Mouse (Mus musculus) kidney, embryonic 16.5 days (tissue): Measurements from ENCODE around the gene Gde1. TPM values are rescaled to one million over a fixed set of nuclear protein-coding genes. Genes with fewer than 3 reads are reported as not detected.

Source experiments
- ATAC-seq: fragments of 200-750 bp; cut with Nextera tagmentation; 2 replicates; pipeline ENCODE4 v1.8.0; 2017; ENCODE audit warnings: moderate TSS enrichment; ENCODE audit not compliant: low FRiP score, low TSS enrichment
- H3K27ac ChIP-seq: fragments of 300-500 bp; sonication (generic); 2 replicates; pipeline ENCODE4 v1.5.1; 2014; ENCODE audit warnings: low read length
- H3K27me3 ChIP-seq: fragments of 300-500 bp; sonication (generic); 2 replicates; pipeline ENCODE4 v1.6.1; 2014; ENCODE audit warnings: low read length, control low read depth, mixed read lengths; ENCODE audit not compliant: insufficient read depth
- H3K36me3 ChIP-seq: fragments of 300-500 bp; sonication (generic); 2 replicates; pipeline ENCODE4 v1.6.1; 2014; ENCODE audit warnings: low read length, control low read depth, mixed read lengths; ENCODE audit not compliant: insufficient read depth
- H3K4me1 ChIP-seq: fragments of 300-500 bp; sonication (generic); 2 replicates; pipeline ENCODE4 v1.6.1; 2014; ENCODE audit warnings: low read length, control low read depth, mixed read lengths; ENCODE audit not compliant: insufficient read depth
- H3K4me2 ChIP-seq: fragments of 300-500 bp; sonication (generic); replicated peaks from 2 replicates; pipeline ENCODE4 v1.6.1; 2014; ENCODE audit warnings: low read depth, low read length
- H3K4me3 ChIP-seq: fragments of 300-500 bp; sonication (generic); 2 replicates; pipeline ENCODE4 v1.5.1; 2014; ENCODE audit warnings: mild to moderate bottlenecking, low read length
- H3K9ac ChIP-seq: fragments of 300-500 bp; sonication (generic); replicated peaks from 2 replicates; pipeline ENCODE4 v1.6.1; 2014; ENCODE audit warnings: low read length
- H3K9me3 ChIP-seq: fragments of 300-500 bp; sonication (generic); 2 replicates; pipeline ENCODE4 v1.6.1; 2016; ENCODE audit warnings: low read length, control low read depth
- WGBS: fragments of 180-500 bp; shearing (Covaris S2); extraction: QIAGEN DNeasy Blood & Tissue Kit; methylation state at CpG from one replicate; pipeline ENCODE4 v1.1.7; 2014; 5-methylcytosine and 5-hydroxymethylcytosine counted together
- polyA plus RNA-seq: library from polyadenylated mRNA; unstranded; fragments of >200 nt; fragmentation: Nextera tagmentation; extraction: Ambion mirVana; gene quantifications from 2 replicates; pipeline ENCODE4 v1.2.1, GENCODE M21; 2015

Gene Gde1
- polyA plus RNA-seq, 1 experiment from 2014 or later: 109 TPM

DNA sequence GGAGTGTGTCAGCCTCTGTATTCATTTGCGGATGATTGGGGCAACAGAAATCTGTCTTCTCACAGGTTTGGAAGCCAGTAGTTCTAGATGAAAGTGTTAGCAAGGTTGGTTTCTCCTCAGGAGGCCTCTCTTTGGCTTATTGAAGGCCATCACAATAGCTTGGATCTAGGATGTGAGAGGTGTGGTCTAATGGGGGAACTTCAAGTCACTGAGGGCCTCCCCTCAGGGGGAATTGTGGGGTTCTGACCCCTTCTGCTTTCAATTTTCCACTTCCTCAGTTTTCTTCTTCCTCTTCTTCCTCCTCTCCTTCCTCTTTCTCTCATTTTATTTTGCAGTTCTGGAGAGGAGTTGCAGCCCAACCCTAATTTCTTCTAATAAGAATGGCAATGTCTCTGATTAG is 59.3 kb downstream of the Gde1 start:
- Histone ChIP-seq H3K36me3 (no peaks in the 10 kb centered on the region), H3K4me3 (no peak overlapping the region), H3K4me2 (no peak overlapping the region), H3K4me1 (no peaks in the 10 kb centered on the region), H3K27me3 (no peaks in the 10 kb centered on the region), H3K27ac (no peak overlapping the region), H3K9me3 (0 out of 2 replicates have a peak, but pooled peaks cover 3% of the 10 kb centered on the region), H3K9ac (no peak overlapping the region)
- no peak for ATAC-seq
- WGBS: 80% methylated on average over 1 of the region's 1 CpGs

Other genes with a start within 250 kb of the Gde1 start
- 3.8 and 4.7 TPM in 2 replicates for gene Itpripl2, start 213.8 kb downstream of the Gde1 start, polyA plus RNA-seq
- 144 and 158 TPM in 2 replicates for gene Coq7, start 172.4 kb downstream of the Gde1 start, polyA plus RNA-seq
- 2.3 and 2.6 TPM in 2 replicates for gene Tmc7, start 121.0 kb downstream of the Gde1 start, polyA plus RNA-seq
- gene Tmc5, start 108.5 kb downstream of the Gde1 start, polyA plus RNA-seq: 0.27 and 0.36 TPM in 2 replicates
- 20.0 and 21.1 TPM in 2 replicates for gene Ccp110, start 6.8 kb upstream of the Gde1 start, polyA plus RNA-seq
- 72.8 and 81.0 TPM in 2 replicates for gene Vps35l, start 34.4 kb upstream of the Gde1 start, polyA plus RNA-seq
- 3.0 and 3.1 TPM in 2 replicates for gene Iqck, start 150.0 kb upstream of the Gde1 start, polyA plus RNA-seq
- 95.7 and 113 TPM in 2 replicates for gene Knop1, start 150.5 kb upstream of the Gde1 start, polyA plus RNA-seq